Mouse (Mus musculus): ENCODE data around the gene Cyp46a1.

The Cyp46a1 gene

GRCm38 (mm10) chr12:108311741-108312290 is 22.4 kb upstream of the Cyp46a1 start:
- no peak for DNase-seq (ENCODE audit: low read depth, low spot score)

GRCm38 (mm10) chr12:108312432-108312851 is 21.7 kb upstream of the Cyp46a1 start:
- DNase-seq (ENCODE audit: low read depth, low spot score) = no peak

DNA sequence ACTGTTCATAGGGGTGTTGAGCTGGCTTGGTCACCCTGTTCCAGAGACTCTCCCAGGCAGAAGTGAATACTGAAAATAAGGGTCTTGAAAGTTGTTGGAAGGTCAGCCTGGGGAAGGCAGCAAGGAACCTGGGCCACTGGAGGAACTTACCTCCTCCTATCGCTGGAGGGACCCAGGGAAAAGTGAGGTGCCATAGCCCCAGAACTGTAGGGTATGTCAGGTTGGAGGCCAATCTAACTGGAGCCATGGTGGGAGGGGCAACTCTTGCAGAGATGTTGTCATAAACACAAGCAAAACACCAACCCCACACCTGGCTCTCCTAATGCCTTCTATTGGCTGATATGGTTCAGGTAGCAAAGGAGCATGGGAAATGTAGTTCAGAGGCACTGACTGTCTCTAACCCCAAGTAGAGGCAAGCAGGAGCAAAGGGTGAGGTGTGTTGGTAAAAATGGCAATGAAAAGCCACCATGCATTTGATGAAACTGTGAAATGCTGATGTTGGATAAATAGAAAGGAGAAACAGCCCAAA is 20.9 kb upstream of the Cyp46a1 start:
- DNase-seq (ENCODE audit: low read depth, low spot score) = no peak

- no peak for DNase-seq (ENCODE audit: low read depth, low spot score)
Measured at GRCm38 (mm10) chr12:108315818-108316217, 18.4 kb upstream of the Cyp46a1 start.

- DNase-seq (ENCODE audit: low read depth, low spot score) = no peak
Measured at GRCm38 (mm10) chr12:108316655-108317054, 17.5 kb upstream of the Cyp46a1 start.

DNA sequence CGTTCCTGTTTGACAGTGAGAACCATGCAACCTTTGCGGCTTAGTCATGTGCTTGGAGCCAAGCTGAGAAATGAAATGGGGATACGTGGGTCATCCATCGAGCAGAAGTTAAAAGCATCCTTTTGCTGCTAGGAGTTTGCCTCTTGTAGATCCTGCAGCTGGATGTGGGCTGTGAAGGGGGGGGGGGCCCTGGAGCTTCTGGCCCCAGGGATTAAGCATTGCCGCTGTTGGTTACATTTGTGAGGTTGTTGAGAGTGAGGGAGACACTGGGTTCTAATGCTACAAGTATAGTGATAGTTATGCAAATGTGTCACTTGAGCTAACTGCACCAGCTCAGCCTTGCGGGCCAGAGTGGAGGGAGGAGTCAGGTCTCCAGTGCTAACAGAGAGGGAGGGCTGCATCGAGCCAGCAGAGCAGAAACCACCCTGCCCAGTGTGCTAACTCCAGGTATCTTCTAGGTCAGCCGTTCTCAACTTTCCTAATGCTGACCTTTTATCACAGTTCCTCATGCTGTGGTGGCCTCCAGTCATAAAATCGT is 16.9 kb upstream of the Cyp46a1 start:
- no peak for DNase-seq (ENCODE audit: low read depth, low spot score)

- DNase-seq (ENCODE audit: low read depth, low spot score) = no peak
Measured at GRCm38 (mm10) chr12:108317826-108318430, 16.3 kb upstream of the Cyp46a1 start.

- no peak for DNase-seq (ENCODE audit: low read depth, low spot score)
Measured at GRCm38 (mm10) chr12:108318499-108318898, 15.7 kb upstream of the Cyp46a1 start.

DNA sequence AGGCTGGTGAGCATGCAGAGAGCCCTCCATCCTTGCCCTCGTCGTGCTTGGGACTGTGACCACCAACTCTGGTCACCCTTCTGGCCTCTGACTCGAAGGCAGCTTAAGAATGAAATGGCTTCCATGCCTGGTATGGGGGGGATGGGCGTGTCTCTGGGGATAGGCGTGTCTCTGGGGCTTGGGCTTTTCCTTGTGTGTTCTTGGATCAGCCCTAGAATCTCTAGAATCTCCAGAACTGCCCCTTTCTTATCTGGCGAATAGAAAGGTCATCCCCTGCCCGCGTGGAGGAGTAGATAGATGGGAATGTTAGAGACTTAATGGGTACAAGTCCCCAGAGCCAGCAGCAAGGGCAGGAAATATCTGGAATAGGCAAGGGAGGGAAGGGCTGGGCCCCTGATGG is 14.1 kb upstream of the Cyp46a1 start:
- DNase-seq (ENCODE audit: low read depth, low spot score) = no peak

GRCm38 (mm10) chr12:108326401-108326800 is 7.8 kb upstream of the Cyp46a1 start:
- no peak for DNase-seq (ENCODE audit: low read depth, low spot score)

GRCm38 (mm10) chr12:108327889-108328491 is 6.2 kb upstream of the Cyp46a1 start:
- no peak for DNase-seq (ENCODE audit: low read depth, low spot score)

GRCm38 (mm10) chr12:108333056-108333455 is 1.1 kb upstream of the Cyp46a1 start:
- peak; percentile 59 for DNase-seq (ENCODE audit: low read depth, low spot score)

GRCm38 (mm10) chr12:108333481-108333882 is 699 bp upstream of the Cyp46a1 start:
- DNase-seq (ENCODE audit: low read depth, low spot score) = no peak

GRCm38 (mm10) chr12:108334529-108334928 is 348 bp downstream of the Cyp46a1 start:
- DNase-seq (ENCODE audit: low read depth, low spot score) = no peak

DNA sequence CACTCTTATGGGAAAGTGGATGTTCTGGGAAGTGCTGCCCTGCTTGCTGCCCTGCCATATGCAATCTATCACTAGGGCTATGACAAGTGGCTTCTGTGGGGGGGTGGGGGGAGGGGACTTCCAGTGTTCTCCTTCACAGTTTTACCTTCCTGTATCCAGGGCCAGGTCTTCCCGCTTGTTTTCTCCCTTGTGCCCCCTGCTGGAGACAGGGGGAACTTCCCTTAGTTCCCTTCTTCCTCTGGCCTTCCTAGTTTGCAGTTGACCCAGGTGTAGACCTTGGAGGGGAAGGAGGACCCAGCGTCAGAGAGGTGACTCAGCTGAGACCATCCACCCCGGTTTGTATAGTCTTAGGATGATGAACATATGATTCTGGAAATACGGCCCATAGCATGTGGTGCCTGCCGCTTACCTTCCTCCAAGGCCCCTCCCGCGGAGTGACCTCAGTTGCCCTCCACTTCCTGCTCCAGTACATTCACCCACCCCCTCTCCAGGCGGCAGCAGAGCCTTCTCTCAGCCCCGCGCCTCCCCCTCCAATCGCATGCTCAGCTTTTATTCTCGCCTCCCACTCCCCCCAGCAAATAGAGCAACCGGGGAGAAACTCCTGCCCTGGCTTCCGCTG is 4.5 kb downstream of the Cyp46a1 start:
- no peak for DNase-seq (ENCODE audit: low read depth, low spot score)

DNA sequence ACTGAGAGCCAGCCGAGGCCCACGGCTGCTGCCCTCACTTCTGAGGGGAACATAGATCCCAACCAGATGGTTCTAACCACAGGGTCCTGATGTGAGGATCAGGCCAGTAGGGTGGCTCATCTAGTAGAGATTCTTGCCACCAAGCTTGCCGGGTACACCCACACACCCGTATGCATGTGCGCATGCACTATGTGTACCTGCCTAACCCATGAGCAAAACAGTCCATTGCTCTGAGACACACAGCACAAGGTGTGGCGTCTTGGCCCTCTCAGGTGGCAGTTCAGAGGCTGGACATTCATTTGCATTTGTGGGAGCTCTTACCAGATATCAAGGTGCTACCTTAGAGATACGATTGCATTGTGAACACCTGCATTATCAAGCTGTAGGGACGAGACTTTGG is 14.0 kb downstream of the Cyp46a1 start:
- no peak for DNase-seq (ENCODE audit: low read depth, low spot score)

- no peak for DNase-seq (ENCODE audit: low read depth, low spot score)
Measured at GRCm38 (mm10) chr12:108349026-108349425, 14.8 kb downstream of the Cyp46a1 start.

DNA sequence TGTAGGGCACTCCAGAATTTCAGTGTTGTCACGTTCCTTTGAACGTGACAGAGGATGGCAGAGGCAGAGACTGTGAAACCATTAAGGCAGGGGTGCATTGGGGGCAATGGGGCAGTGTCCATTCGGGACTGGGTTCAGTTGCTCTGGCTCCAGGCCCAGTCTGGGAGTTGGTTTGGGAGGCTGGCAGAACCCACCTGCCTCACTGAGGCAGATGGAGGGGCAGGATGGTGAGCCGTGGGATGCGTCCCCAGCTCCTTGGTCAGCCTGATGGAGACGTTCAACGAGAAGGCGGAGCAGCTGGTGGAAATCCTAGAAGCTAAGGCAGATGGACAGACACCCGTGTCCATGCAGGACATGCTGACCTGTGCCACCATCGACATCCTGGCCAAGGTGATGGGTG is 16.8 kb downstream of the Cyp46a1 start:
- DNase-seq (ENCODE audit: low read depth, low spot score) = no peak

- no peak for DNase-seq (ENCODE audit: low read depth, low spot score)
Measured at GRCm38 (mm10) chr12:108352371-108353136, 18.4 kb downstream of the Cyp46a1 start.

GRCm38 (mm10) chr12:108354284-108354683 is 20.1 kb downstream of the Cyp46a1 start:
- DNase-seq (ENCODE audit: low read depth, low spot score) = no peak

DNA sequence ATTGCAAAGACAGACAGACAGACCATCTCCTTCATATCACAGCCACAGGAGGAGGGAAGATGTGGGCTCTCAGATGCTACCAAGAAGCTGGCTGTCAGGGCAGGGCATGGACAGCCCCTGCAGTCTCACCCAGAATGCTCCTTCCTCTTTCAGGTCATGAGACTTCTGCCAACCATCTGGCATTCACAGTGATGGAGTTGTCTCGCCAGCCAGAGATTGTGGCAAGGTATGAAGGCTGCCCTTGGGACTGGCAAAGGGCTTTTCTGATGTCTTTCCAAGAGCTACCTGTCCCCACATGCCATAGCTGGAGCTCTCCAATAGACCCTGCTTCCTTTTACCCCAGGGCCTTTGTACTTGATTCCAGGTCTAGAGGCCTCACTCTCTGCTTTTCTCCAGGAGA is 21.1 kb downstream of the Cyp46a1 start:
- no peak for DNase-seq (ENCODE audit: low read depth, low spot score)

DNA sequence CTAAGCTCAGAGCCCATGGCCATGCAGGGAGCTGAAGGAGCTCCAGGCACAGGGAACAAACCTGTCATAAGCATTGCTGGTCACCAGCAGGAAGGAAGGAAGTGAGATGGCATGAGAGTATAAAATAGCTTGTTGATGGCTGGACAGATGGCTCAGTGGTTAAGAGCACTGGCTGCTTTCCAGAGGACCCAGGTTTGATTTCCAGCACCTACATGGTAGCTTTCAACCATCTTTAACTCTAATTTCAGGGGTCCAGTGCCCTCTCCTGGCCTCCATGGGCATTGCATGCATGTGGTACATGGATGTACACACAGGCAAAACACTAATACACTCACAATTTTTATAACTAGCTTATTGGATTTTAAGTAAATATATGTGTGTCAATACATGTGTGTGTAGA is 21.8 kb downstream of the Cyp46a1 start:
- DNase-seq (ENCODE audit: low read depth, low spot score) = no peak

All from retina, adult 2 months (tissue).